Mouse (Mus musculus) lung, embryonic 15.5 days (tissue): Measurements from ENCODE around the gene Zfpm1. TPM values are rescaled to one million over a fixed set of nuclear protein-coding genes. Genes with fewer than 3 reads are reported as not detected.

Source experiments
- ATAC-seq: fragments of 200-750 bp; cut with Nextera tagmentation; 2 replicates; pipeline ENCODE4 v1.8.0; 2017; ENCODE audit warnings: moderate number of reproducible peaks, borderline replicate concordance; ENCODE audit not compliant: low FRiP score, low TSS enrichment; ENCODE audit errors: extremely low read depth
- H3K27ac ChIP-seq: fragments of 300-500 bp; sonication (generic); 2 replicates; pipeline ENCODE4 v1.5.1; 2015; ENCODE audit warnings: moderate library complexity, mild to moderate bottlenecking, inconsistent platforms
- H3K27me3 ChIP-seq: fragments of 300-500 bp; sonication (generic); 2 replicates; pipeline ENCODE4 v1.6.1; 2015; ENCODE audit warnings: inconsistent platforms
- H3K36me3 ChIP-seq: fragments of 300-500 bp; sonication (generic); 2 replicates; pipeline ENCODE4 v1.6.1; 2015; ENCODE audit warnings: inconsistent platforms
- H3K4me1 ChIP-seq: fragments of 300-500 bp; sonication (generic); 2 replicates; pipeline ENCODE4 v1.6.1; 2015; ENCODE audit warnings: inconsistent platforms
- H3K4me2 ChIP-seq: fragments of 300-500 bp; sonication (generic); 2 replicates; pipeline ENCODE4 v1.6.1; 2015; ENCODE audit warnings: inconsistent platforms, mild to moderate bottlenecking, moderate library complexity
- H3K4me3 ChIP-seq: fragments of 300-500 bp; sonication (generic); 2 replicates; pipeline ENCODE4 v1.5.1; 2015; ENCODE audit warnings: mild to moderate bottlenecking, inconsistent platforms
- H3K9ac ChIP-seq: fragments of 300-500 bp; sonication (generic); 2 replicates; pipeline ENCODE4 v1.6.1; 2015; ENCODE audit warnings: inconsistent platforms
- H3K9me3 ChIP-seq: fragments of 300-500 bp; sonication (generic); 2 replicates; pipeline ENCODE4 v1.6.1; 2016; ENCODE audit warnings: inconsistent platforms
- WGBS: fragments of 180-500 bp; shearing (Covaris S2); methylation state at CpG from one replicate; pipeline ENCODE4 v1.1.7; 2015; 5-methylcytosine and 5-hydroxymethylcytosine counted together
- polyA plus RNA-seq: library from polyadenylated mRNA; unstranded; fragments of >200 nt; fragmentation: Nextera tagmentation; extraction: Ambion mirVana; gene quantifications from 2 replicates; pipeline ENCODE4 v1.2.1, GENCODE M21; 2015

Zfpm1 gene
- polyA plus RNA-seq, 1 experiment from 2014 or later = 1.3 TPM

DNA sequence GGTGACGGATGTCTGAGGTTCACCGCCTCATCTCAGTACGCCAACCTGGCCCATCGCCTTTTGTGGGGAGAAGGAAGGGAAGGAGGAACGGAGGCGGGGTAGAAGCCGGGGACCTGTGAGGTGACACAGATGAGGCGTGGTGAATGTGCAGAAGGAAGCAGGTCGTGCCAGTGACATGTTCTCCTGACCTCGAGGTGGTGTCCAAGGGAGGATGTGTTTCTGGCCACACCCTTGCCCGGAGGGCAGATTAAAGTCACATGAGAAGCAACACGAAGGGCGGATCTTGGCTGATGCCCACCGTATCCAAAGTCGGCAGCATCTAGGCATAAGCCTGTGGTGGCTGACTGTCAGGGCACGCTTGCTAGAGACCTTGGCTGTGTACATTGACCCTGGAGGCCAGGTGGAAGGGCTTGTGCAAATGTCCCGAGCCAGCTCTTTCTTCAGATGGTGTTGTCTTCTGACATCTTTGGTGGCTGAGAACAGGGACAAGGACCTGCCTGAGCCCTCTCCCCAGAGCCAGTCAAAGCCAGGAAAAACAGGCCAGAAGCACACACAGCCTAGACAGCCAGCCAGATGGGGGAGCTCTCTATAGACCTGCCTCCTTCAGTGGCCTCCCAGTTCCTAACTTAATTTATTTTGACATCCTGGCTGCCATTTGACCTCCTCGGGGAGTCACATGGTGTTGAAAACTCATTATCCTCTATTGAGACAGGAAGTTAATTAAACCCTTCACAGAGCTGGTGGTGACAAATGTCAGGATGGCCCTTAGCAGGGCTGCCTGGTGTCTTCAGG is 4.5 kb upstream of the Zfpm1 start:
- no peaks in the 10 kb centered on the region for H3K36me3 ChIP-seq
- WGBS = 64% methylated on average over 18 of the region's 18 CpGs
- H3K27me3 ChIP-seq = peaks cover 3% of the 10 kb centered on the region; the same call in 1 of the 2 replicates
- peaks cover 10% of the 10 kb centered on the region for H3K4me1 ChIP-seq
- no peak overlapping the region for H3K9ac ChIP-seq
- H3K4me3 ChIP-seq = no peak overlapping the region
- no peak overlapping the region for H3K27ac ChIP-seq
- ATAC-seq = no peak
- H3K4me2 ChIP-seq = no peak overlapping the region
- H3K9me3 ChIP-seq = no peaks in the 10 kb centered on the region

GRCm38 (mm10) chr8:122280156-122280555 is 1.8 kb upstream of the Zfpm1 start:
- Histone ChIP-seq H3K36me3 (no peaks in the 10 kb centered on the region), H3K9ac (no peak overlapping the region), H3K9me3 (no peaks in the 10 kb centered on the region), H3K27ac (no peak overlapping the region), H3K27me3 (no peaks in the 10 kb centered on the region), H3K4me3 (no peak overlapping the region), H3K4me1 (peaks cover 36% of the 10 kb centered on the region), H3K4me2 (no peak overlapping the region)
- no peak for ATAC-seq
- 49% methylated on average over 4 of the region's 4 CpGs for WGBS

GRCm38 (mm10) chr8:122280588-122281316 is 1.2 kb upstream of the Zfpm1 start:
- WGBS = 8% methylated on average over 20 of the region's 20 CpGs
- H3K27ac ChIP-seq = peak overlapping the region; percentile 76
- H3K4me1 ChIP-seq = peaks cover 40% of the 10 kb centered on the region
- H3K4me2 ChIP-seq = peak overlapping the region; percentile 99
- peak overlapping the region; percentile 74 for H3K4me3 ChIP-seq
- no peaks in the 10 kb centered on the region for H3K9me3 ChIP-seq
- no peaks in the 10 kb centered on the region for H3K27me3 ChIP-seq
- no peaks in the 10 kb centered on the region for H3K36me3 ChIP-seq
- peak; percentile 37 for ATAC-seq
- peak overlapping the region; percentile 31; the same call in 1 of the 2 replicates for H3K9ac ChIP-seq

- Histone ChIP-seq H3K4me3 (peak overlapping the region; percentile 74), H3K9me3 (no peaks in the 10 kb centered on the region), H3K36me3 (no peaks in the 10 kb centered on the region), H3K4me1 (peaks cover 40% of the 10 kb centered on the region), H3K27me3 (no peaks in the 10 kb centered on the region), H3K27ac (peak overlapping the region; percentile 76), H3K9ac (peak overlapping the region; percentile 31; the same call in 1 of the 2 replicates), H3K4me2 (peak overlapping the region; percentile 99)
- ATAC-seq = peak; percentile 91
- under 1% methylated on average over 45 of the region's 47 CpGs for WGBS
Observed at GRCm38 (mm10) chr8:122281317-122282034, 465 bp upstream of the Zfpm1 start.

DNA sequence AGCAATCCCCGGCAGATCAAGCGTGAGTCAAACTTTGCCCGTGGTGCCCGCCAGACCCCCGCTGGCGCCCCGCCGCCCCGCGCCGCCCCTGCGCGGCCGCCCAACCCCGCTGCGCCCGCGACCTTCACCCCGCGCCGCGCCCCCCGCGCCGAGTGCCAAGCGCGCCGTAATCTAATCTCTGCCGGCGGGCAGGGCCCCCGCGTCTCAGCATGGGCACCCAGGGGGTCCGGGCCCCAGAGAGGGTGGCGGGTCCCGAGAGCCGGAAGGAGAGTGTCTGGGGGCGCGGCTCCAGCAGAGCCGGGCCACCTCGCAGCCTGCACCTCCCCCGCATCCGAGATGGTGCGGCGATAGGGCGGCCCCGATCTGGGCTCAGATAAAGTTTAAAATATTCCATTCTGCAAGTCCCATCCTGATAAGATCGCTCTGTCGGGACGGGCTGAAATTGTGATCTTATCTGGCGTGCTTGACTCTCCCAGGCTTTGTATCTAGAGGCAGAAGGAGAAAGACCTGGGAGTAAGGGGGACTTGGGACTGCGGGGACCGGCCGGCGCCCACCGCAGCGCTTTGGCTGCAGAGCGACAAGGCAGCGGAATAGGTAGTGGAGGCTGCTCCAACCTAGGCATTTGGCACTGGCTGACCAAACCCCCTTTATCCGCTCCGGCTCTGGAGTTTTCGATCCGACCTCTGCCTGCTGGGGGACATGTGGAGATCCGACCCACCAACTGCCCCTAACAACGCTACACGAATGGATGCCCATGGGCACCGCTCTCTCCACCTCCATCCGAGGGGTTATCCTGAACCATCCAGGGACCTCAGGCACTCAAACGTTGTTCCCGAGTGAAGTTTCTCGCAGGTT is 787 bp downstream of the Zfpm1 start:
- Histone ChIP-seq H3K4me1 (peaks cover 40% of the 10 kb centered on the region), H3K4me2 (peak overlapping the region; percentile 99), H3K9me3 (no peaks in the 10 kb centered on the region), H3K27me3 (no peaks in the 10 kb centered on the region), H3K4me3 (peak overlapping the region; percentile 74), H3K27ac (peak overlapping the region; percentile 60), H3K9ac (peak overlapping the region; percentile 66), H3K36me3 (no peaks in the 10 kb centered on the region)
- whole genome bisulfite sequencing = under 1% methylated on average over 68 of the region's 70 CpGs
- no peak for ATAC-seq

- no peak for ATAC-seq
Observed at GRCm38 (mm10) chr8:122283356-122284202, 1.6 kb downstream of the Zfpm1 start.

DNA sequence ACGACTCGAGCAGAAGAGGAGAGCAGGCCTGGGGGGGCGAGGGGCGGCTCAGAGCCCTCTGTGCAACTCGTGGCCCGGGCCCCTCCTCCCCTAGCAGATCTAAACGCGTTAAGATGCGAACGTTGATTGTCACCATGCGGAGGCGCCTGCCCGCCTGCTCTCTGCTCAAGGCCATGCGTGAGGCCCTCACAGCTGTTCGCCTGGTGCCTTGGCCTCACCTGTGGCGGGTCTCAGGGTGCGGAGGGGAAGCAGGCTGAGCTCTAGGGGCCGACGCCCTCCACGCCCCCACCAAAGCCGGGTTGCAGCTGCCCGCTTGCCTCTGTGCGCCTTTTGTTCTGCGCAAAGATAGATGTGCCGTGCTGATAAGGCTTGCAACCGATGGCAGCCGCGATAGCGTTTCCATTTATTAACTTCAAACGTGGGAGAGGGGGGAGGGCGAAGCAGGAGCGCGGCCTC is 2.3 kb downstream of the Zfpm1 start:
- WGBS = 2% methylated on average over 33 of the region's 33 CpGs
- peak overlapping the region; percentile 48 for H3K27ac ChIP-seq
- H3K36me3 ChIP-seq = no peaks in the 10 kb centered on the region
- peak overlapping the region; percentile 99 for H3K4me2 ChIP-seq
- peaks cover 44% of the 10 kb centered on the region for H3K4me1 ChIP-seq
- H3K9ac ChIP-seq = peak overlapping the region; percentile 66
- H3K9me3 ChIP-seq = no peaks in the 10 kb centered on the region
- H3K27me3 ChIP-seq = no peaks in the 10 kb centered on the region
- ATAC-seq = no peak
- peak overlapping the region; percentile 74 for H3K4me3 ChIP-seq

More at GRCm38 (mm10) chr8:122283356-122284202, 1.6 kb downstream of the Zfpm1 start:
- WGBS = under 1% methylated on average over 33 of the region's 37 CpGs
- H3K27me3 ChIP-seq = no peaks in the 10 kb centered on the region
- H3K4me1 ChIP-seq = peaks cover 42% of the 10 kb centered on the region
- H3K4me2 ChIP-seq = peak overlapping the region; percentile 99
- peak overlapping the region; percentile 74 for H3K4me3 ChIP-seq
- no peaks in the 10 kb centered on the region for H3K9me3 ChIP-seq
- peak overlapping the region; percentile 66 for H3K9ac ChIP-seq
- H3K27ac ChIP-seq = peak overlapping the region; percentile 60
- H3K36me3 ChIP-seq = no peaks in the 10 kb centered on the region

GRCm38 (mm10) chr8:122284659-122285261 is 2.8 kb downstream of the Zfpm1 start:
- ATAC-seq = no peak
- peaks cover 49% of the 10 kb centered on the region for H3K4me1 ChIP-seq

DNA sequence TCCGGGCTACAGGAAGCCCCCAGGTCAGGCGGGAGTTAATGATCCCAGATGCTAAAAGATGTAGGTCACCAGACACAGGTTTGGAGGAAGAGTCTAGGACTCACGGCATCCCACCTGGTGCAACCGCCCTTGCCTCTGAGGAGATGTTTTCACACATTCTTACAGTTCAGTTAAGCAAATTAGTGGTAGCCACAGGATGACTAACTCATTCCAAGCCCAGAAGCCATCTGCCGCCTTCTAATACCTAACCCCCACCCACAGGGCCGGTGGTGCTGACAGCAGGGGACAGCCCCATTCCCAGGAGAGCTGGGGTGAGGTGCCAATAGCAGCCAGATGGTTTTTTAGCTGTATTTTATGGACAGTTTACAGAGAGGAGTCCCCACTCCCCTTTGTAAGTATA is 3.8 kb downstream of the Zfpm1 start:
- Histone ChIP-seq H3K4me2 (no peak overlapping the region), H3K27ac (0 out of 2 replicates have a peak overlapping the region, but pooled peaks have one; percentile 48)

More at GRCm38 (mm10) chr8:122284659-122285261, 2.8 kb downstream of the Zfpm1 start:
- peak overlapping the region; percentile 48 for H3K27ac ChIP-seq
- H3K9me3 ChIP-seq = no peaks in the 10 kb centered on the region
- no peaks in the 10 kb centered on the region for H3K36me3 ChIP-seq
- peak overlapping the region; percentile 66 for H3K9ac ChIP-seq
- 4% methylated on average over 21 of the region's 21 CpGs for WGBS
- peak overlapping the region; percentile 99 for H3K4me2 ChIP-seq
- peak overlapping the region; percentile 74 for H3K4me3 ChIP-seq
- no peaks in the 10 kb centered on the region for H3K27me3 ChIP-seq

DNA sequence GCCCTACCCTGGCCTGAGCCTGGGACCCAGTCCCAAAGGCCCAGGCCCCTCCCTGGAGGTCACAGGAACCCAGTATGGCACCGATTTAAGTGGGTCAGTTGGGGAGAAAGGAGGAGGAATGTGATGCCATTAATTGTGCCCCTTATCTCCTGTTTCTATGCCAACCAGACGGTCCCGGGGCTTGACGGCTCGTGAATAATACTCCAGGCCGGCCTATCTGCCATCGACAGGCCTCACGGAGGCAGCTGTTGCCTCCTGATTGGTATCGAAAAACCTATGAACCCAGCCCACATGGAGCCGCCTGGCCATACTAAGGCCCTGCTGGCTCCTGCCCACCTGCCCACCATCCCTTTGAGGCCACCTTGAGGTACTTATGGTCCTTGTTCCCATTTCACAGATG is 5.0 kb downstream of the Zfpm1 start:
- Histone ChIP-seq H3K9ac (no peak overlapping the region), H3K27ac (no peak overlapping the region), H3K27me3 (no peaks in the 10 kb centered on the region), H3K9me3 (no peaks in the 10 kb centered on the region), H3K4me3 (no peak overlapping the region), H3K4me1 (peaks cover 59% of the 10 kb centered on the region), H3K36me3 (no peaks in the 10 kb centered on the region), H3K4me2 (no peak overlapping the region)
- 54% methylated on average over 10 of the region's 10 CpGs for WGBS
- no peak for ATAC-seq

More for the DNA sequence above, 3.8 kb downstream of the Zfpm1 start:
- no peak for ATAC-seq
- Histone ChIP-seq H3K27me3 (no peaks in the 10 kb centered on the region), H3K4me1 (peaks cover 52% of the 10 kb centered on the region), H3K9me3 (no peaks in the 10 kb centered on the region), H3K4me3 (no peak overlapping the region), H3K36me3 (no peaks in the 10 kb centered on the region), H3K9ac (no peak overlapping the region)
- WGBS = 79% methylated on average over 6 of the region's 6 CpGs
